Mouse (Mus musculus): Measurements from ENCODE around the gene Gapdh. TPM values are rescaled to one million over a fixed set of nuclear protein-coding genes. Genes with fewer than 3 reads are reported as not detected.

The Gapdh gene
- polyA plus RNA-seq, 2 experiments = 1,040 to 1,875 TPM

DNA sequence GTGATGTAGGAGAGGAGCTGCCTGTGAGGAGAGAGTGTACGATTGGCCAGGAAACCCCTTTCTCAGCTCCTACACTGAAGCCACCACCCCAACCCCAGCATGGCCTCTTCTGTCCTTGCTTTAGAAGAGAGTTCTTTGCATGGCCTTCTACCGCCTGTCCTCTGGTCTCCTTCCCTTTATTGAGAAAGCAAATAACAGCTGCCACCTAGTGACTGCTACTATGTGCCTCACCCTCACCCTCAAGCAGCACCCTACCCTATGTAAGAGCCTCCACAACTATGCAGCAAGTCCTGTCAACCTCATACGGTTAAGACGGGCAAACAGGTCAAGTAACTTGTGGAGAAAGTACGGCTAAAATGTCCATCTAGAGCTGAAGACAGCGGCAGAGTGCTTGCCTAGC, 3.9 kb upstream of the Gapdh start:
- Histone ChIP-seq H3K36me3 (replicated peaks; ENCODE audit: control insufficient read depth, insufficient read depth, low read depth) (peaks cover 81% of the 10 kb centered on the region), H3K4me3 (ENCODE audit: insufficient read depth in 1 of 2, low read depth in 2 of 2, low read length in 2 of 2) (no peak overlapping the region), H3K4me1 (replicated peaks; ENCODE audit: control insufficient read depth in 2 of 2, insufficient read depth in 2 of 2, low read length in 1 of 2) (peaks cover 16 to 18% of the 10 kb centered on the region in 2 experiments), H3K27me3 (ENCODE audit: control insufficient read depth, insufficient read depth, low read length) (no peaks in the 10 kb centered on the region), H3K4me2 (ENCODE audit: low read depth) (no peak overlapping the region), H3K9ac (replicated peaks) (no peak overlapping the region), H3K9me3 (ENCODE audit: control insufficient read depth, low read length) (no peaks in the 10 kb centered on the region), H3K27ac (no peak overlapping the region)
- ATAC-seq (ENCODE audit: insufficient read depth) (no peak), DNase-seq (ENCODE audit: low read depth in 3 of 3, low spot score in 3 of 3) (no peak)
- 80% methylated on average over 6 of the region's 6 CpGs for WGBS (ENCODE audit: insufficient replicate concordance)
- TF ChIP-seq CTCF (IDR thresholded peaks at IDR 0.05; ENCODE audit: low read depth) (peak; percentile 18; the same call in 1 of the 2 replicates), EP300 (IDR thresholded peaks at IDR 0.05; ENCODE audit: low read depth) (no peak)

DNA sequence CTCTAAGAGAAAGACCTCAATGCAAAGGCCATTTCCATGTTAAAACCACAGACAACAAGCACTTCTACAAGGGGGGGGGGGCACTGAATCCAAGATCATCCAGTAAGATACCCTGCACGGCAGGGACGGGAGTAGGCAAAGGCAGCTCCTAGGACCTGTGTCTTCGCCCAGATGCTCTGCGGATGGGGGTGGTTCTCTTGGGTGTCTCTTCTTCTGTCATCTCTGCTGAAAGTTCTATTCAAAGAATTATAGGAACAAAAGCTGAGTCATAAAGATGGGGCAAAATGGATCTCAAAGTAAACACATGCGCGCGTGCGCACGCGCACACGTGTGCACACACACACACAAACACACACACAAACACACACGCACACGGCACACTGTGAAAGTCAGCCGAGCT, 1.8 kb upstream of the Gapdh start:
- H3K9ac ChIP-seq (replicated peaks) = no peak overlapping the region
- no peak overlapping the region for H3K4me3 ChIP-seq (ENCODE audit: insufficient read depth in 1 of 2, low read depth in 2 of 2, low read length in 2 of 2)
- DNase-seq (ENCODE audit: low read depth in 3 of 3, low spot score in 3 of 3) (no peak), ATAC-seq (ENCODE audit: insufficient read depth) (no peak)
- H3K27ac ChIP-seq = no peak overlapping the region
- H3K4me2 ChIP-seq (ENCODE audit: low read depth) = no peak overlapping the region
- TF ChIP-seq CTCF (IDR thresholded peaks at IDR 0.05; ENCODE audit: low read depth) (no peak), EP300 (IDR thresholded peaks at IDR 0.05; ENCODE audit: low read depth) (no peak)
- H3K36me3 ChIP-seq (replicated peaks; ENCODE audit: control insufficient read depth, insufficient read depth, low read depth) = peaks cover 64% of the 10 kb centered on the region
- H3K4me1 ChIP-seq (replicated peaks; ENCODE audit: control insufficient read depth in 2 of 2, insufficient read depth in 2 of 2, low read length in 1 of 2) = peaks cover 16 to 27% of the 10 kb centered on the region in 2 experiments
- H3K27me3 ChIP-seq (ENCODE audit: control insufficient read depth, insufficient read depth, low read length) = no peaks in the 10 kb centered on the region
- no peaks in the 10 kb centered on the region for H3K9me3 ChIP-seq (ENCODE audit: control insufficient read depth, low read length)
- WGBS (ENCODE audit: insufficient replicate concordance) = 90% methylated on average over 14 of the region's 14 CpGs

DNA sequence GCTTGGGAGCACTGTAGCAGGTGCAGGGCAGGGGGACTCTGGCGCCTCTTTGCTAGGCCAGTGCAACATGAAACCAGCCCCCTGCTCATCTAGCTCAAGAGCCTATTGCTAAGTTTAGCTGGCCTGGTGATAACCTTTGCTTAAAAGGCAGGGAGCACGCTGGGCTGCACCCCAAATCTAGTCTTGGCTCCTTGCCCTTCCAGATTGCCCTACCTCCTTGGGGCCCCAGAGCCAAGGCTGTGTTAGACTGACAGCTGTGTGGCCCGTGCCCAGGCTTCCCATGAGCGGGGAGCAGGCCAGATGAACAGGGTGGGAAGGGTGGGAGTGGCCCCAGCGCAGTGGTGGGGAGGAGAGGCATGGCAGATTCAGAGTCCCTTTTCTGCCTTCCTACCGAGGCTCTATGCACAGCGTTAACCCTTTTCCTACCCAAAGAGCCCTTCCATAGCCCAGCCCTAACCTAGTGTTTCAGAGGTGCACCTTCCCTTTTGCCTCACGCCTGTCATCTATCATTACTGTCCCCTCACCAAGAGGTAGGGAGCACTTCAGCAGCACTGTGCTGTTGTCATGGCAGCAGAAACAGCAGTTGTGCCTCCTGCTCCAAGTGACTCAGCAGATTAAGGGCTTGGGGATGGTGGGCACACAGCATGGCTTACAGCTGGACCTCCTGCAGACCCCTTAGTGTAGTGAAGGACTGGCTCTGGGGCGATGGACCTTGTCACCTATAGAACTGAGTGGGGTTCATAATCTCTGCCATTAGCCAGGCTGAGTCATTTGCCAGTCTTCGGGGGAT, 789 bp upstream of the Gapdh start:
- TF ChIP-seq CTCF (IDR thresholded peaks at IDR 0.05; ENCODE audit: low read depth) (no peak), EP300 (IDR thresholded peaks at IDR 0.05; ENCODE audit: low read depth) (no peak)
- Histone ChIP-seq H3K36me3 (replicated peaks; ENCODE audit: control insufficient read depth, insufficient read depth, low read depth) (peaks cover 59% of the 10 kb centered on the region), H3K4me3 (ENCODE audit: insufficient read depth in 1 of 2, low read depth in 2 of 2, low read length in 2 of 2) (peak overlapping the region; percentile 55 to 93; a peak in 3 of 4 replicates), H3K9ac (replicated peaks) (peak overlapping the region; percentile 57), H3K4me1 (replicated peaks; ENCODE audit: control insufficient read depth in 2 of 2, insufficient read depth in 2 of 2, low read length in 1 of 2) (peaks cover 16 to 27% of the 10 kb centered on the region in 2 experiments), H3K27ac (peak overlapping the region; percentile 74), H3K4me2 (ENCODE audit: low read depth) (peak overlapping the region; percentile 93), H3K9me3 (ENCODE audit: control insufficient read depth, low read length) (no peaks in the 10 kb centered on the region), H3K27me3 (ENCODE audit: control insufficient read depth, insufficient read depth, low read length) (no peaks in the 10 kb centered on the region)
- no peak for DNase-seq (ENCODE audit: low read depth in 3 of 3, low spot score in 3 of 3)
- ATAC-seq (ENCODE audit: insufficient read depth) = peak; percentile 9; the same call in 1 of the 2 replicates
- 14% methylated on average over 10 of the region's 10 CpGs for WGBS (ENCODE audit: insufficient replicate concordance)

GRCm38 (mm10) chr6:125165328-125165891, 857 bp downstream of the Gapdh start:
- Histone ChIP-seq H3K9me3 (ENCODE audit: control insufficient read depth, low read length) (no peaks in the 10 kb centered on the region), H3K27ac (peak overlapping the region; percentile 83), H3K27me3 (ENCODE audit: control insufficient read depth, insufficient read depth, low read length) (no peaks in the 10 kb centered on the region), H3K4me1 (replicated peaks; ENCODE audit: control insufficient read depth in 2 of 2, insufficient read depth in 2 of 2, low read length in 1 of 2) (peaks cover 22 to 38% of the 10 kb centered on the region in 2 experiments), H3K9ac (replicated peaks) (peak overlapping the region; percentile 91), H3K36me3 (replicated peaks; ENCODE audit: control insufficient read depth, insufficient read depth, low read depth) (peaks cover 44% of the 10 kb centered on the region), H3K4me3 (ENCODE audit: insufficient read depth in 1 of 2, low read depth in 2 of 2, low read length in 2 of 2) (peak overlapping the region; percentile 79 to 93), H3K4me2 (ENCODE audit: low read depth) (peak overlapping the region; percentile 93)
- TF ChIP-seq EP300 (IDR thresholded peaks at IDR 0.05; ENCODE audit: low read depth) = no peak
- TF ChIP-seq CTCF (IDR thresholded peaks at IDR 0.05; ENCODE audit: low read depth) = 0 out of 2 replicates have a peak, but pooled peaks have one; percentile 6
- ATAC-seq (ENCODE audit: insufficient read depth) = peak; percentile 83
- WGBS (ENCODE audit: insufficient replicate concordance) = under 1% methylated on average over 36 of the region's 36 CpGs
- DNase-seq (ENCODE audit: low read depth in 3 of 3, low spot score in 3 of 3) = peak; percentile 90 to 94 (median 91)

- DNase-seq (ENCODE audit: low read depth in 3 of 3, low spot score in 3 of 3) = no peak
- H3K4me1 ChIP-seq (replicated peaks; ENCODE audit: control insufficient read depth in 2 of 2, insufficient read depth in 2 of 2, low read length in 1 of 2) = peaks cover 22 to 39% of the 10 kb centered on the region in 2 experiments
Measured at GRCm38 (mm10) chr6:125164672-125165327, 1.5 kb downstream of the Gapdh start.

More at GRCm38 (mm10) chr6:125164672-125165327, 1.5 kb downstream of the Gapdh start:
- H3K9ac ChIP-seq (replicated peaks) = peak overlapping the region; percentile 91
- peak overlapping the region; percentile 93 for H3K4me2 ChIP-seq (ENCODE audit: low read depth)
- under 1% methylated on average over 39 of the region's 39 CpGs for WGBS (ENCODE audit: insufficient replicate concordance)
- peaks cover 39% of the 10 kb centered on the region for H3K36me3 ChIP-seq (replicated peaks; ENCODE audit: control insufficient read depth, insufficient read depth, low read depth)
- H3K27me3 ChIP-seq (ENCODE audit: control insufficient read depth, insufficient read depth, low read length) = no peaks in the 10 kb centered on the region
- TF ChIP-seq CTCF (IDR thresholded peaks at IDR 0.05; ENCODE audit: low read depth) = no peak
- no peak for TF ChIP-seq EP300 (IDR thresholded peaks at IDR 0.05; ENCODE audit: low read depth)
- H3K9me3 ChIP-seq (ENCODE audit: control insufficient read depth, low read length) = no peaks in the 10 kb centered on the region
- peak overlapping the region; percentile 83 for H3K27ac ChIP-seq
- peak overlapping the region; percentile 79 to 93 for H3K4me3 ChIP-seq (ENCODE audit: insufficient read depth in 1 of 2, low read depth in 2 of 2, low read length in 2 of 2)
- peak; percentile 39 for ATAC-seq (ENCODE audit: insufficient read depth)
